Mouse (Mus musculus) liver, embryonic 16.5 days (tissue): ENCODE data around the gene Tent4a. TPM values are rescaled to one million over a fixed set of nuclear protein-coding genes. Genes with fewer than 3 reads are reported as not detected.

Experiments
- ATAC-seq: fragments of 200-750 bp; cut with Nextera tagmentation; 2 replicates; pipeline ENCODE4 v1.8.0; 2017; ENCODE audit warnings: low read depth, mild to moderate bottlenecking, moderate number of reproducible peaks, moderate library complexity
- H3K27ac ChIP-seq: fragments of 300-500 bp; sonication (generic); 2 replicates; pipeline ENCODE4 v1.5.1; 2014; ENCODE audit warnings: mild to moderate bottlenecking, low read length
- H3K27me3 ChIP-seq: fragments of 300-500 bp; sonication (generic); 2 replicates; pipeline ENCODE4 v1.6.1; 2014; ENCODE audit warnings: low read depth, low read length, mixed read lengths; ENCODE audit not compliant: control insufficient read depth, insufficient read depth
- H3K36me3 ChIP-seq: fragments of 300-500 bp; sonication (generic); 2 replicates; pipeline ENCODE4 v1.6.1; 2014; ENCODE audit warnings: mild to moderate bottlenecking; ENCODE audit not compliant: control insufficient read depth, insufficient read depth
- H3K4me1 ChIP-seq: fragments of 300-500 bp; sonication (generic); 2 replicates; pipeline ENCODE4 v1.6.1; 2014; ENCODE audit warnings: low read depth, low read length, mixed read lengths; ENCODE audit not compliant: control insufficient read depth
- H3K4me2 ChIP-seq: fragments of 300-500 bp; sonication (generic); 2 replicates; pipeline ENCODE4 v1.6.1; 2014; ENCODE audit warnings: low read depth, low read length, mixed read lengths
- H3K4me3 ChIP-seq: fragments of 300-500 bp; sonication (generic); 2 replicates; pipeline ENCODE4 v1.5.1; 2014; ENCODE audit warnings: low read depth, mild to moderate bottlenecking, low read length
- H3K9ac ChIP-seq: fragments of 300-500 bp; sonication (generic); 2 replicates; pipeline ENCODE4 v1.6.1; 2014; ENCODE audit warnings: low read depth, low read length
- H3K9me3 ChIP-seq: fragments of 300-500 bp; sonication (generic); replicated peaks from 2 replicates; pipeline ENCODE4 v1.6.1; 2016; ENCODE audit warnings: low read length; ENCODE audit not compliant: control insufficient read depth
- WGBS: fragments of 180-500 bp; shearing (Covaris S2); extraction: QIAGEN DNeasy Blood & Tissue Kit; methylation state at CpG from one replicate; pipeline ENCODE4 v1.1.7; 2014; ENCODE audit not compliant: insufficient replicate concordance; 5-methylcytosine and 5-hydroxymethylcytosine counted together
- polyA plus RNA-seq: library from polyadenylated mRNA; unstranded; fragments of >200 nt; fragmentation: Nextera tagmentation; extraction: Ambion mirVana; gene quantifications from 2 replicates; pipeline ENCODE4 v1.2.1, GENCODE M21; 2015

The Tent4a gene
- polyA plus RNA-seq, 1 experiment from 2014 or later: 1.5 TPM

DNA sequence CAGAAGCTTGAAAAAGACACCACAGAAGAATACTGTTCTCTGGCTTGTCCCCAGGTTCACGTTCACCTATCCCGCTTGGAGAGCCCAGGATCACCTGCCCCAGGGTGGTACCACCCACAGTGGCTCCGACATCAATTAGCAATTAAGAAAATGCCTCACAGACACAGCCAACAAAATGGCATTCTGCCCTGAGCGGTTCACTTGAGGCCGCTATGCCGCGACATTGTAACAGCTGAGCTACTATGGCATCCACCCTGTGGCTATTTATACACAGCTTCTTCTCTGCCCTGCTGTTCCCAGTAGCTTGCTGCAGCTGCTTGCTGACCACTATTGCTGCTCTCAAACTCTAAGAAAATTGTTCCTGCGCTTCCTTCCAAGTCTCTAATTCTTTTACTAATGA, 53.4 kb downstream of the Tent4a start:
- Histone ChIP-seq H3K27ac (no peak overlapping the region), H3K4me3 (no peak overlapping the region), H3K36me3 (no peaks in the 10 kb centered on the region), H3K27me3 (peaks cover 43% of the 10 kb centered on the region), H3K4me2 (no peak overlapping the region), H3K4me1 (no peaks in the 10 kb centered on the region), H3K9ac (no peak overlapping the region), H3K9me3 (no peaks in the 10 kb centered on the region)
- ATAC-seq: no peak
- WGBS: 15% methylated on average over 8 of the region's 8 CpGs

DNA sequence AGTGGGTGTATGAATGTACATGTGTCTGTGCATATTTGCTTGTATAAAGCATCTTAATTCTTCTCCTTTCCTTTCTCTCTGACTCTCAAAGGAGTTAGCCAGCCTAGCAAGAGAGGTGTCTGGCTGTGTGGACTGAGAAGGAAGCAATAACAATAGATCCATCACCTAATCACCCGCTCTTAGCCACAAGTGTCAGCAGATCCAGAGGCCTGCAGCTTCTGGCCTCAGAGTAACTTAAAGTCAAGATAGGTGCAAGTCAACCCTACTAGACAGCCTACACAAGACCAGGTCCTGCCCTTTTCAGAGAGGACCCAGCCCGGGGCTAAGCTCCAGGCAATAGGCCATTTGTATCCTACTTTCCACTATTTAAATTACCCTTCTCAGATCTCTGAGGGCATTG, 54.5 kb downstream of the Tent4a start:
- 43% methylated on average over 2 of the region's 2 CpGs for WGBS
- Histone ChIP-seq H3K27me3 (peaks cover 43% of the 10 kb centered on the region), H3K27ac (no peak overlapping the region), H3K4me3 (no peak overlapping the region), H3K4me1 (no peaks in the 10 kb centered on the region), H3K9me3 (no peaks in the 10 kb centered on the region), H3K9ac (no peak overlapping the region), H3K36me3 (no peaks in the 10 kb centered on the region), H3K4me2 (no peak overlapping the region)
- ATAC-seq: no peak

DNA sequence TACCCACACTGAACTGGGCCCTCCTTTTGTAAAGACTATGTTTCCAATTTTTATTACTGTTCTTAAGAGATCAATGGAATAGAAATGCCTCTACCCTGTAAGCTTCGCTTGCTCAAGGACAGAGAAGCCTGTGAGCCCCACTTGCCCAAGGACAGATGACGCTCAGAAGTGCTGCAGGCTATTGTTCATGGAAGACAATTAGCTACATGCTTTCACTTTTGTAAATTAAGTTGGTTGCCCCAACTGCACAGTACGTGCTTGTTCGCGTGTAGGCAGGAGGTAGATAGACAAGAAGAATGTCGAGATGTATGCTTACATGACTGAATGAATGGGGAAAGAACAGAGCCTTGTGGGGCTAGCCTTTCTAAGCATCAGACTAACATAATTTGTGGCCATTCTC, 55.7 kb downstream of the Tent4a start:
- Histone ChIP-seq H3K9me3 (no peaks in the 10 kb centered on the region), H3K27me3 (peaks cover 37% of the 10 kb centered on the region), H3K4me1 (no peaks in the 10 kb centered on the region), H3K4me2 (no peak overlapping the region), H3K9ac (no peak overlapping the region), H3K27ac (no peak overlapping the region), H3K4me3 (no peak overlapping the region), H3K36me3 (no peaks in the 10 kb centered on the region)
- WGBS: 75% methylated on average over 6 of the region's 6 CpGs
- ATAC-seq: no peak

DNA sequence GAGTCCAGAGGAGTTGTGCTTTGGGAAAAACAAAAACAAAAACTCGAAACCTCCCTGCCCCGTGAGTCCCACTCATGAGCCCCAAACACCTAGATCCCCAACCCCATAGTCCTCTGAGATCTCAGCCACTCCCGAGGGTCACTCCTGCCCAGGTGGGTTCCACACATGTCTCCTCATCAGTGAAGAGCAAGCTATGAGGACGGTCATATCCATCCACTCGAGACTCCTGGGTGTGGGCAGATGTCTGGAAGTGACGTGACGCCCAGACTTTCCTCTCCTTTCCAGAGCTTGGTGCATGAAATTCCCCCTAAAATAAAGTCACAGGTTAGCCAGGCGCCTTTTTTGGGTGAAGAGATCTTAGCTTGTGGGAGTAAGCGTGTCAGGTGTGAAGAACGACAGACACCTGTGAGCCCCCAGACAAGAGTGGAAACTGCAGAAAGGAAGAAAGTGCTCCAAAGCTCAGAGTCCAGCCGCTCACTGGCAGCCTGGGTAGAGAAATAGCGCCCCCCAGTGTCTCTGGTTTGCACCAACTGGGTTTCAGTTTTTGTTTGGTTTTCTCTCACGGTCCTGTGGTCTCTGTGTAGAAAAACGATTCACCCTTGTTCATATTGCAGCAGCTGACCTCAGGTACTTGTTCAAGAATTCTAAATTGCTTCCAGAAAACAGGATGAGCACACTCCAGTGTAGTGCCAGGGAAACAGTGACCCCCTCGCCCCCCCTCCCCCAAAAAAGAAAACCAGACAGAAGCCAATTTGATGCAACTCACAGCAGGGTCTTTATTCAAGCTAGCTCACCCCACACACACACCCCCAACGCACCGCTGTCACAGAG, 73.6 kb downstream of the Tent4a start:
- Histone ChIP-seq H3K27ac (no peak overlapping the region), H3K9me3 (no peaks in the 10 kb centered on the region), H3K36me3 (no peaks in the 10 kb centered on the region), H3K4me3 (no peak overlapping the region), H3K4me2 (no peak overlapping the region), H3K4me1 (no peaks in the 10 kb centered on the region), H3K9ac (no peak overlapping the region), H3K27me3 (no peaks in the 10 kb centered on the region)
- WGBS: 37% methylated on average over 17 of the region's 17 CpGs
- no peak for ATAC-seq

DNA sequence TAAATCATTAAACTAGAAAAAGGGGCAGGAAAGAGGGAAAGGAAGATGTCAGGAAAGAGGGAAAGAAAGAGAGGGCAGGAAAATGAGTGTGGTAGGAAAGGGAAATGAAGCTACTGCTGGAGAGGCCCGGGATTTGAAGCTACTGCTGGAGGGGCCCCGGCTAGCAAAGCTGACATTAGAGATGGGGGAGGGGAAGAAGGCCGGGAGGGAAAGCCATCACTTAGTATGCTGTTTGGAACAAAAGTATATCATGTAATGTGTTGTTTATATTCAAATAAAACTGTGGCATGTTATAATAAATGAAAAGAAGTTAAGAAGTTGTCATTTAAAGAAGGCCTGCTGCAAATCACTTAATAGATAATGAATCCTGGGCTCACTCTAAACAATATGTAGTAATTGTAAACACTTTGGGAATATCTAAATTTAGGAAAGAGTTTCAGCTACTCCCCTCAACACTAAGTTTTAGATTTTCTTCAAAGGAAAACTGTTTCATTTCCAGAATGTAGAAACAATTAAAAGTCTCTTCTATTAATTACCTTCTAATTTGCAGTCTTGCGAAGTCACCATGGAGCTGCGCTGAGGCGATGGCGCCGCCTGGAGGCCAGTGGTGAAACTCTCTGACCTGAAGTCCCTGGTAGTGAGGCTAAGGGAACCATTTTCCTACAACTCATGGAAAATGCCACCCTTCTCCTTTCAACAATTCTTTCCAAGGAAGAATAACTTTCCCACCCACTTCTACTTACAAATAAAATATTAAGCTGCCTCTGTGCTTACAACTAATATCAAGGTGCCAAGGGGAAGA, 74.6 kb downstream of the Tent4a start:
- no peak for ATAC-seq
- no peaks in the 10 kb centered on the region for H3K36me3 ChIP-seq
- H3K9ac ChIP-seq: no peak overlapping the region
- no peak overlapping the region for H3K4me2 ChIP-seq
- no peaks in the 10 kb centered on the region for H3K9me3 ChIP-seq
- 19% methylated on average over 8 of the region's 8 CpGs for WGBS
- H3K27ac ChIP-seq: no peak overlapping the region
- no peaks in the 10 kb centered on the region for H3K27me3 ChIP-seq
- no peaks in the 10 kb centered on the region for H3K4me1 ChIP-seq
- H3K4me3 ChIP-seq: no peak overlapping the region

DNA sequence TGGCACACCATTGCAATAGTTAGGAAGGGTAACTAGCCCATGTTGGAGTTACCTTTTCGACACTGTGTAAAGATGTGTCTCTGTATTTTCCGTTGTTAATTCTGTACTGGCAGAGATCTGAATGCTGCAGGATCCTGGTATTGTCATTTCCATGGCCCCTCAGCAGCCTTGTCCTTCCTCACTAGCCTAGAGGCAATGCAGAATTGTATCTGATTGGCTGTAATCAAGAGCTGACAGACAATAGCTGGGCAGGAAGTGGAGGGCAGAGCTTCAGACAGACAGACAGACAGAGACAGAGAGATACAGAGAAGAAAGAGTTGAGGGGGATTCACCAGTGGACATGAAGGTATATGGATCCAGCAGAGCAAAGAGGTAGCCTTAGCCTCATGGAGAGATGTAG, 75.5 kb downstream of the Tent4a start:
- Histone ChIP-seq H3K27me3 (no peaks in the 10 kb centered on the region), H3K36me3 (no peaks in the 10 kb centered on the region), H3K4me3 (no peak overlapping the region), H3K27ac (no peak overlapping the region), H3K9ac (no peak overlapping the region), H3K9me3 (no peaks in the 10 kb centered on the region), H3K4me2 (no peak overlapping the region), H3K4me1 (no peaks in the 10 kb centered on the region)
- no peak for ATAC-seq
- WGBS: 50% methylated on average over 2 of the region's 2 CpGs

DNA sequence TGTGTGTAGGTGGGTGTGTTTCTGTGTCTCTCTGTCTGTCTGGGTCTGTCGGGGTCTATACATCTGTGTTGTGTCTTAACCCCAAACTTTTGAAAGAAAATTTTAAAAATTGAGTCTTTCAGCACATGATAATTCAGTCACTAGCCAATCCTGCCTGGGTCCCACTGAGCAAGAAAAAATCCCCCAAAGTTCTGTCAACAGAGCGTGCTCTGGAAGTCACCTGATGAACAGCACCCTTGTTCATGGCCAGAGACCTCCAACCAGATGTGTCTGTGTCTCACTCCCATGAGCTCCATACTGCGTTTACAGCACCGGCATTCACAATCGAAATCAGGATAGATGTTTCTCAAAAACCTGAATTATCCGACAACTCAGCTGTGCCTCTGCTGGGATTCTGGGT, 76.0 kb downstream of the Tent4a start:
- ATAC-seq: no peak
- H3K9ac ChIP-seq: no peak overlapping the region
- H3K4me1 ChIP-seq: no peaks in the 10 kb centered on the region
- H3K36me3 ChIP-seq: no peaks in the 10 kb centered on the region
- no peak overlapping the region for H3K4me3 ChIP-seq
- 71% methylated on average over 6 of the region's 6 CpGs for WGBS
- no peak overlapping the region for H3K4me2 ChIP-seq
- H3K9me3 ChIP-seq: no peaks in the 10 kb centered on the region
- H3K27me3 ChIP-seq: no peaks in the 10 kb centered on the region
- H3K27ac ChIP-seq: no peak overlapping the region

DNA sequence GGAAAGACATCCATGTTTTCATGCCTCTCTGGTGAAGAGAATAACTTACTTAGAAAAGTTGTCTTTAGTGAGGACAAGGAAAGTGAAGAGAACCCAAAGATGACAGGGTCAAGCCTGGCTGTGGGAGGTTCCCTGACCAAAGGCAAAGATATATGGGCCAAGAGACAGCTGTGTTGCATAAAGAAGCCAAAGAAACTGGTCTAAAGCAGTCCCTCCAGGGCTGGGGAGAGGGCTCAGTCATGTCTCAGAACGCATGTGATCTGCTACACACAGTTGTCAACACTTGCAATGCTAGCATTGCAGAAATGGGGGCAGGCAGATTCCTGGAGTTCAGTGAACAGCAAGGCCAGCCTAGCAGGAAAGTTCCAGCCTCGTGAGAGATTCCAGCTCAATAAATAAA, 77.3 kb downstream of the Tent4a start:
- Histone ChIP-seq H3K27me3 (no peaks in the 10 kb centered on the region), H3K27ac (no peak overlapping the region), H3K9me3 (no peaks in the 10 kb centered on the region), H3K9ac (no peak overlapping the region), H3K4me1 (no peaks in the 10 kb centered on the region), H3K4me2 (no peak overlapping the region), H3K4me3 (no peak overlapping the region), H3K36me3 (no peaks in the 10 kb centered on the region)
- no peak for ATAC-seq
- WGBS: 40% methylated on average over 2 of the region's 2 CpGs

DNA sequence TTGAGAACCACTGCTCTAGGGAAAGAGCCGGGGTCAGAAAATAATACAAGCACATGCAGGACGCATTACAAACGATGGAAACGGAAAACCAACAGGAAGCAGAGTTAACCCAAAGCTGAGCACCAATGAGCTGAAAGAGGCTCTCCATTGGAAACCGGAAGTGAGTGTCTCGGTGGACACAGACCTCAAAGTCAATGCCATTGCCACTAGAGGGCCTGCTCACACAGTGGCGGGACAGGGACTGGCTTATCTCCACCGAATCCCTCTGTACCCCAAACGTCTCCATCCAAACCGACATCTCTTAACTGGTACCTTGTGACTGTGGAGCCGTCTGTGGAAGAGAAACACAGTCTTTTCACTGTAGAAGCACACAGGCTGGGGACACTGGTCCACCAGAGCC, 77.8 kb downstream of the Tent4a start:
- no peaks in the 10 kb centered on the region for H3K36me3 ChIP-seq
- 48% methylated on average over 11 of the region's 11 CpGs for WGBS
- ATAC-seq: no peak

More for the DNA sequence above, 77.8 kb downstream of the Tent4a start:
- Histone ChIP-seq H3K4me3 (no peak overlapping the region), H3K4me2 (no peak overlapping the region), H3K27me3 (no peaks in the 10 kb centered on the region), H3K27ac (no peak overlapping the region), H3K4me1 (no peaks in the 10 kb centered on the region), H3K9me3 (no peaks in the 10 kb centered on the region), H3K9ac (no peak overlapping the region)
